Mouse (Mus musculus) midbrain, embryonic 11.5 days (tissue): ENCODE data around the gene Slc11a1. TPM values are rescaled to one million over a fixed set of nuclear protein-coding genes. Genes with fewer than 3 reads are reported as not detected.

ENCODE experiments used
- ATAC-seq: fragments of 200-750 bp; cut with Nextera tagmentation; 2 replicates; pipeline ENCODE4 v1.8.0; 2017; ENCODE audit warnings: moderate TSS enrichment, moderate library complexity; ENCODE audit not compliant: low FRiP score
- DNase-seq: peaks from one replicate; pipeline ENCODE4 v3.0.0; 2015; ENCODE audit warnings: low spot score; ENCODE audit errors: missing footprints
- H3K27ac ChIP-seq: fragments of 300-500 bp; sonication (generic); 2 replicates; pipeline ENCODE4 v1.5.1; 2014; ENCODE audit warnings: low read depth, low read length
- H3K27me3 ChIP-seq: fragments of 300-500 bp; sonication (generic); 2 replicates; pipeline ENCODE4 v1.6.1; 2014; ENCODE audit warnings: mild to moderate bottlenecking, low read length, moderate library complexity, mixed read lengths; ENCODE audit not compliant: control insufficient read depth, insufficient read depth
- H3K36me3 ChIP-seq: fragments of 300-500 bp; sonication (generic); 2 replicates; pipeline ENCODE4 v1.6.1; 2014; ENCODE audit warnings: mild to moderate bottlenecking, low read length, moderate library complexity, mixed read lengths; ENCODE audit not compliant: control insufficient read depth, insufficient read depth
- H3K4me1 ChIP-seq: fragments of 300-500 bp; sonication (generic); 2 replicates; pipeline ENCODE4 v1.6.1; 2014; ENCODE audit warnings: low read length; ENCODE audit not compliant: control insufficient read depth, insufficient read depth
- H3K4me2 ChIP-seq: fragments of 300-500 bp; sonication (generic); 2 replicates; pipeline ENCODE4 v1.6.1; 2014; ENCODE audit warnings: mild to moderate bottlenecking, moderate library complexity
- H3K4me3 ChIP-seq: fragments of 300-500 bp; sonication (generic); 2 replicates; pipeline ENCODE4 v1.5.1; 2014; ENCODE audit warnings: low read depth, low read length
- H3K9ac ChIP-seq: fragments of 300-500 bp; sonication (generic); 2 replicates; pipeline ENCODE4 v1.6.1; 2014; ENCODE audit warnings: low read length
- H3K9me3 ChIP-seq: fragments of 300-500 bp; sonication (generic); 2 replicates; pipeline ENCODE4 v1.6.1; 2016; ENCODE audit warnings: low read length; ENCODE audit not compliant: control insufficient read depth
- WGBS: fragments of 180-500 bp; shearing (Covaris S2); extraction: QIAGEN DNeasy Blood & Tissue Kit; methylation state at CpG from one replicate; pipeline ENCODE4 v1.1.7; 2014; 5-methylcytosine and 5-hydroxymethylcytosine counted together
- polyA plus RNA-seq: library from polyadenylated mRNA; unstranded; fragments of >200 nt; fragmentation: Nextera tagmentation; extraction: Ambion mirVana; gene quantifications from 2 replicates; pipeline ENCODE4 v1.2.1, GENCODE M21; 2014

Slc11a1 gene
- polyA plus RNA-seq, 1 experiment from 2014 or later: 1.6 TPM

DNA sequence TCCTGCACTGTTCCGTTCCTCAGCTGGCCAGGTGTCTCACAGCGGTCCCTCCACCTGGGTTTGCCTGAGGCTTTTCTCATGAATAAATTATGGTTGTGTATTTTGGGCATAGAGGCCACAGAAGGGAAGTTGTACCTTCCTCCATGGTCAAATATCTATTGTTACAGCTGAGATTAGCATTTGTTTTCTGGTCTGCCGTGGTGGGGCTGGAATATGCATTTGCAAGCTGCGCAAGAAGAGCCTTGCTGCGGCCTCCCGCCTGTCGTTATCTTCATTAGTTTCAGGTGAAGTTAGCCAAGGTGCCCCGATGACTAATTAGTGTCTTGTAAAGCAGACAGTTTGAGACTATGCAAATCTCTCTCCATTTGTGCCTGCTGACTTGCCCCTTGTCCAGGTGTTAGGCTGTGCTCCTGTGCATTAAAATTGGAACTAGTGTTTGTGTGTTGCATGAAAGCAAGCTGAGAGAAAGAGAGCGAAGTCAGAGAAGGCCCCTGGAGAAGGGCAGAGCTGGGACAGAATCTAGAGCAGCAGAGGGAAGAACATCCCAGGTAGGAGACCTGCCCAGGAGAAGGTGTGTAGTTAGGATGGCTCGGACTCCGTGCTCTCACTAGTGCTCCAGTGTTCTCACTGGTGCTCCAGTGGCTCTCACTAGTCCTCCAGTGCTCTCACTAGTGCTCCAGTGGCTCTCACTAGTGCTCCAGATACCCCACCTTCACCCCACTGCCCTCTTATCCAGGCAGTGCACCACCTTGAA, 30.7 kb upstream of the Slc11a1 start:
- Histone ChIP-seq H3K9ac (no peak overlapping the region), H3K36me3 (no peaks in the 10 kb centered on the region; the same call in 1 of the 2 replicates), H3K9me3 (no peaks in the 10 kb centered on the region), H3K4me2 (no peak overlapping the region), H3K27ac (no peak overlapping the region), H3K4me1 (0 out of 2 replicates have a peak, but pooled peaks cover 2% of the 10 kb centered on the region), H3K4me3 (no peak overlapping the region), H3K27me3 (no peaks in the 10 kb centered on the region)
- DNase-seq (peak; percentile 72), ATAC-seq (no peak)
- 87% methylated on average over 11 of the region's 11 CpGs for WGBS

DNA sequence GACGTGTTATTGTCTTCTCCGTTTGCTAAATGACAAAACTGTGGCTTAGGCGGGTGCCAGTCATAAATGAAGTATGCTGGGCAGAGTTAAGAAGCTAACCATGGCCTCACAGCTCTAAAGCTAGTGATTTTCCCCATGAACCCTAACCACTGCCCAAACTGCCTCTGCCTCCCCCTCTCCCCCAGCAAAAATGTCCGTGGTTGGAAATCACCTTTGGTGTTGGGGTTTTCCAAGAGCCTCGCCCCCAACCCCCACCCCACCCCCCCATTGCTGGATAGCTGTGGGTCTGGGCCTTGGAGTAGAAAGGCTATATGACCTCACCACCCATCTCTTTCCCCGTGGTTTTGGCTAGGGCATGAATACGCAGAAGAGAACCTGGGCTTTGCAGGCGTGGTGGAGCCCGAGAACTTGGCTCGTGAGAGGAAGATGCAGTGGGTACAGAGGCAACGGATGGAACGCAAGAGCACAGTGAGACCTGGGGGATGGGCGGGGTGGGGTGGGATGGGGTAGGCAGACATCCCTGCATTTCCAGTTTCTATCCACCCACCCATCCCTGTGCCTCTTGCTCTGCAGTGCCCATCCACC, 23.7 kb upstream of the Slc11a1 start:
- Histone ChIP-seq H3K27ac (no peak overlapping the region), H3K4me3 (no peak overlapping the region), H3K4me1 (no peaks in the 10 kb centered on the region), H3K9me3 (no peaks in the 10 kb centered on the region), H3K36me3 (no peaks in the 10 kb centered on the region; the same call in none of the 2 replicates), H3K27me3 (no peaks in the 10 kb centered on the region), H3K4me2 (no peak overlapping the region), H3K9ac (no peak overlapping the region)
- 91% methylated on average over 12 of the region's 13 CpGs for whole genome bisulfite sequencing
- ATAC-seq (no peak), DNase-seq (no peak)

DNA sequence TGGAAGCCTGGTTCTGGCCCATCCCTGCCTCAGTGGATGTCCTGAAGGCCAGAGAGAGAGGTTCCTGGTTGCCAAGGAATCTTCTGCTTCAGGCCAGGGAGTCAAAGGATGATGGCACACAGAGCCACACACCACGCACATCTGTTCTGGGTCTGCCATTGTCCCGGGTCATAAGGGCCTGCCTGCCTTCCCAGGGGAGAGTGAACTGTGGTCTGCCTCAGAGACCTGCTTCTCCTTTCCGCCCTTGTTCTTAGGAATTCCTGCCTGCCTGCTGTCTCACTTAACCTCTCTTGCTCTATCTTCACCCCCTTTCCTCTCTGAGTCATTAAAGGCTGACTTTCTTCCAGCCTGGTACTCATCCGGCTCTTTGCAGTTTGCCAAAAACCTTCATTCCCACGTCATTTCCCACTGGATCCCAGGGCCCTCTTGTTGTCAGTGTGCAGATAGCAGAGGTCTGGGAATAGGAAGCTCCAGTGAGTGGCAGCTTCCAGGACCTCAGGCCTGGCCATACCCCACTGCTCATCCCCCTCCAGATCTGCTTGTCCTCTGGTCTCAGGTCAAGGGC, 22.4 kb upstream of the Slc11a1 start:
- Histone ChIP-seq H3K9me3 (no peaks in the 10 kb centered on the region), H3K27me3 (no peaks in the 10 kb centered on the region), H3K4me2 (no peak overlapping the region), H3K4me1 (no peaks in the 10 kb centered on the region), H3K36me3 (no peaks in the 10 kb centered on the region; the same call in none of the 2 replicates), H3K9ac (no peak overlapping the region), H3K4me3 (no peak overlapping the region), H3K27ac (no peak overlapping the region)
- no peak for DNase-seq
- WGBS: 88% methylated on average over 5 of the region's 5 CpGs
- no peak for ATAC-seq

DNA sequence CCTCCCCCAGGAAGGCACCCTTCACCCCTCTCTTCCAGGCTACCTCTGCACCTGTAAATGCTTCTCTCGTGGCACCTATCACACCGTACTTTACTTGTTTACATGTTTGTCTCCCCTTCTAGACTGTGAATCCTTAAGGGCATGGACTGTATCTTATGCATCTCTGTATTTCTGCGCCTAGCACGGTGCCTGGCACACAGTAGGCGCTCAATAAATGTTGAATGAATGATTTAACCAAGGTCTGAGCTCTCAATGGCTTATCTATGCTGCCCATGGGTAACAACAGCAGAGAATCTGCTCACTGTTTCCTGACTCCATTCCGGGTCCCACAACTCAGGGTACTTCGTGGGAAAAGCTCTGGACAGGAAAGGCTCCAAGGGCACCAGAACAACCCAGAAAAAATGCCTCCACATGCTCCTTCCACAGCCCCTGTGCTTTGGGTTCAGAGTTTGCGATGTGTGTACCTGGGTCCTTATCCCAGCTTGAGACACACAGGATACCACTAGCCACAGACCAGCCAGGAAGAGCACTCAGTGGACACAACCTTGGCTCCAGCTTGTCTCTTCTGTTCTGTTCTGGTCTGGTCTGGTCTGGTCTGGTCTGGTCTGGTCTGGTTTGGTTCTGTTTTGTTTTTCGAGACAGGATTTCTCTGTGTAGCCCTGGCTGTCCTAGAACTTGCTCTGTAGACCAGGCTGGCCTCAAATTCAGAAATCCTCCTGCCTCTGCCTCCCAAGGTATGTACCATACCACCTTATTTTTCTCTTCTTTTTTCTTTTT, 21.4 kb upstream of the Slc11a1 start:
- 91% methylated on average over 9 of the region's 9 CpGs for WGBS
- Histone ChIP-seq H3K4me1 (no peaks in the 10 kb centered on the region), H3K36me3 (no peaks in the 10 kb centered on the region; the same call in none of the 2 replicates), H3K4me3 (no peak overlapping the region), H3K4me2 (no peak overlapping the region), H3K9ac (no peak overlapping the region), H3K27ac (no peak overlapping the region), H3K27me3 (no peaks in the 10 kb centered on the region), H3K9me3 (no peaks in the 10 kb centered on the region)
- DNase-seq (no peak), ATAC-seq (no peak)

DNA sequence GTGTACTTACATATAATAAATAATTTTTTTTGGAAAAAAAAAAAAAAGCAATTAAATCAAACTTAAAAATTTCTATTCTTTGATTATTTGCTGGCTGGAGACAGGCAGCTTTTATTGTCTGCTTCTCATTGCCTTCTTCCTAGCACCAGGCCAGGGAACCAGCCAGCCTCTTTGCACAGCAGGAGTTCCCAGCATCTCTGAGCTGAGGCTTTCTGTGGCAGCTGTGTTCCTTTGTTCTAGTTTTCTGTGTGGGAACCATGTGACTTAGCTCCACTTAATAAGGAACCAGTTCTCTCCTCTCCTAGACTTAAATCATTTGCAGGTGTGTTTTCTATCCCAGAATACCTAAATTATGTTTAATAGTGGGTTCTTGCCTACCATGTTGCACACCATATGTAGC, 17.5 kb upstream of the Slc11a1 start:
- DNase-seq (no peak), ATAC-seq (no peak)
- Histone ChIP-seq H3K36me3 (no peaks in the 10 kb centered on the region; the same call in 1 of the 2 replicates), H3K4me1 (no peaks in the 10 kb centered on the region), H3K4me2 (no peak overlapping the region), H3K27ac (no peak overlapping the region), H3K4me3 (no peak overlapping the region), H3K9ac (no peak overlapping the region), H3K9me3 (no peaks in the 10 kb centered on the region), H3K27me3 (no peaks in the 10 kb centered on the region)

DNA sequence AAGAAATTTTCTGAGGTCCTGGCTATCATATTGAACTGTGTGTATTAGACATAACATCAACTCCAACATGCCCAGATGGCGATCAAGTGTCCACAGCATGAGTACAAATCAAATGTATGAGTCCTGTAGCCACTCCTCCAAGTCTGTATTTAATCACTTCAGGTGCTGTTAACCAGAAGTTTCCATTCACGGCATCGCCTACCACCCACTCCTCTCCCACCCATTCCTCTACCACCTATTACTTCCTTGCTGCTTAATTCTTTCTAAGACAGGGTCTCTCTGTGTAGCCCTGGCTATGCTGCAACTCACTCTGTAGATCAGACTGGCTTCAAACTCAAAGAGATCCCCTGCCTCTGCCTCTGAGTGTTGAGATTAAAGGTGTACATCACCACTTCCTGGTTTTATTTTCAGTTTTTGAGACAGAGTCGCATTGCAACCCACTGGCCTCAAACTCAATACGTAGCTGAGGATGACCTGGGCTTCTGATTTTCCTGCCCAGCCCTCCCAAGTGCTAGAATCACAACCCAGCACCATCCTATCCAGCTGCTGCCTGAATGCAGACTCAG, 15.0 kb upstream of the Slc11a1 start:
- WGBS: 85% methylated on average over 5 of the region's 5 CpGs
- Histone ChIP-seq H3K27me3 (no peaks in the 10 kb centered on the region), H3K9me3 (no peaks in the 10 kb centered on the region), H3K9ac (no peak overlapping the region), H3K4me3 (no peak overlapping the region), H3K27ac (no peak overlapping the region), H3K4me2 (no peak overlapping the region), H3K36me3 (no peaks in the 10 kb centered on the region), H3K4me1 (no peaks in the 10 kb centered on the region)
- DNase-seq: no peak
- no peak for ATAC-seq

DNA sequence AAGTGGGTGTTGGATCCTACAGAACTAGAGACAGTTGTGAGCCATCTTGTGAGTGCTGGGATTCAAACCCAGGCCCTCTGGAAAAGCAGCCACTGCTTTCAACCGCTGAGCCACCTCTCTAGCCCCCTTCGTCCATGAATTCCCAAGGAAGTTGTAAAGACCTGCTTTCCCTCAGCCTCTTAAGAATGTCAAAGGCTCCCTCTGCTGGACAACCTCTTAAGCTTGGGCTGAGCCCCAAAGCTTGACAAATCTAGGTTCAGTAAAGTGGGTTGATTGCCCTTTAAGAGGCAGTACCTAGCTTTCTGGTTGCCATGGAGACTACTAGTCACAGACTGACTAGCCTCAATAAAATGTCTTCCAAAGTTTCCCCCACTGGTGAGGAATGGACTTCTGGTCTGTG, 13.2 kb upstream of the Slc11a1 start, which contains the start of gene Catip:
TSS of gene Catip (plus strand) at position 297 of the 400 bp plus-strand sequence.
- no peaks in the 10 kb centered on the region for H3K27me3 ChIP-seq
- DNase-seq: peak; percentile 97
- WGBS: 2% methylated on average over 2 of the region's 2 CpGs

DNA sequence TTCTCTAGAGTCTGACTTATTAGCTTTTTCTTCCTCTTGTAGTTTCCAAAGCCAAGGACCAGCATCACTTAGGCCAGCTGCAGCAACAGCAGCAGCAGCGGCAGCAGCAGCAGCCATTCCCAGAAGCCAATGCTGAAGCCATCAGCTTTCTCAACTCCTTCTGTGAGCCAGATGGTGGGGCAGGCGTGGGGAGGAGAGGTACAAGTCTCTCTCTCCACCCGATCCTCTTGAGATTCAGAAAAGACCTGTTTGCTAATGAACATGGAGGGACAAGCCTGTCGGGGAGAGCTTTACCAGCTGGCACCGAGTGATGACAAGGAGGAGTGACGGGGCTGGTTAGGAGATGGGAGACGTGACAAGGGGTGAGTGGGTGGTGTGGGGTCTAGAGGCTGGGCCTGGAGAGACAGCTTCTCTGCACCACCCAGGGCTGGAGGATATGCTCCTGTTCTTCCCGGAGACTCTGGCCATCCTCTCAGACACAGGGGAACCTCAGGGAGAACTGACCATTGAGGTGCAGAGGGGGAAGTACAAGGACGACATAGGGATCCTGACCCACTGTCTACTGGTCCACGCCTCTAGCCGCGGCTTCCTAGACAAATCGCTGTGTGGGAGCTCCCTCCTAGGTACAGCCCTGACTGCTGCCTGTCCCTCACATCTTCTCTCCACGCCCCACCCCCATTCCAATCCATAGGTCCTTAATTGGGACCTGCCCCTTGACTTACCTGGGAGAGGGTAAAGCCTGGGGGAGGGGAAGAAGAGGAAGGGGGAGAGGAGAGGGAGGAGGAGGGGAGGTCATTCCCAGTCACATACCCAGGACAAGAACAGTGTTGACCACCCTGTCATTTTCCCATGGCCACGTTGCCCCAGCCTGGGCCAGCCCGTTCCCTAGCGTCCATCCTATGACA, 12.4 kb upstream of the Slc11a1 start:
- Histone ChIP-seq H3K27me3 (no peaks in the 10 kb centered on the region), H3K36me3 (no peaks in the 10 kb centered on the region), H3K4me2 (no peak overlapping the region), H3K4me3 (no peak overlapping the region), H3K4me1 (no peaks in the 10 kb centered on the region; the same call in 1 of the 2 replicates), H3K9ac (no peak overlapping the region), H3K27ac (no peak overlapping the region), H3K9me3 (no peaks in the 10 kb centered on the region)
- WGBS: 72% methylated on average over 17 of the region's 17 CpGs
- no peak for DNase-seq
- no peak for ATAC-seq

More for the DNA sequence above, 13.2 kb upstream of the Slc11a1 start, which contains the start of gene Catip:
- H3K36me3 ChIP-seq: no peaks in the 10 kb centered on the region
- no peak within 1 kb of the TSS for H3K4me2 ChIP-seq
- H3K27ac ChIP-seq: no peak within 1 kb of the TSS
- no peak within 1 kb of the TSS for H3K4me3 ChIP-seq
- H3K4me1 ChIP-seq: no peaks in the 10 kb centered on the region
- no peaks in the 10 kb centered on the region for H3K9me3 ChIP-seq
- no peak within 1 kb of the TSS for H3K9ac ChIP-seq
- ATAC-seq: peak; percentile 69
